8 mouse cellular contexts compared by ENCODE assay signal in genomic region chr12:56541068-56541467, GRCm38 (mm10). TPM values are rescaled to one million over a fixed set of nuclear protein-coding genes. Genes with fewer than 3 reads are reported as not detected.
DNase-seq lines count a peak whose midpoint lies in the region; ATAC-seq and TF ChIP-seq lines count a peak whose summit lies in the region.

No protein-coding gene starts in this region.

- 0 out of 2 replicates have a peak, but pooled peaks have one; percentile 37 for ATAC-seq in embryonic facial prominence, embryonic 14.5 days (ENCODE audit: low read depth)
- ATAC-seq in heart, embryonic 16.5 days (replicated peaks; ENCODE audit: extremely low read depth, insufficient read depth, low FRiP score) = no peak
- ATAC-seq in lung, postnatal 0 days = peak; percentile 39
- no peak for ATAC-seq in activated CD4-positive, CD25-positive, alpha-beta regulatory T cell, adult 4 months

- H3K9me3 ChIP-seq in ES-Bruce4 (replicated peaks; ENCODE audit: control insufficient read depth, insufficient read depth, low read length, poor library complexity, severe bottlenecking) = no peaks in the 10 kb centered on the region
- no peaks in the 10 kb centered on the region for H3K9me3 ChIP-seq in embryonic facial prominence, embryonic 14.5 days (ENCODE audit: control insufficient read depth, low read length)
- H3K9me3 ChIP-seq in heart, embryonic 16.5 days (replicated peaks; ENCODE audit: control insufficient read depth, low read length) = no peaks in the 10 kb centered on the region
- H3K9me3 ChIP-seq in lung, postnatal 0 days (ENCODE audit: low read length) = no peaks in the 10 kb centered on the region

- H3K36me3 ChIP-seq in ES-Bruce4 (ENCODE audit: control insufficient read depth, insufficient read depth, low read length, poor library complexity, severe bottlenecking) = no peaks in the 10 kb centered on the region
- no peaks in the 10 kb centered on the region for H3K36me3 ChIP-seq in embryonic facial prominence, embryonic 14.5 days (ENCODE audit: control insufficient read depth, insufficient read depth, low read length)
- no peaks in the 10 kb centered on the region for H3K36me3 ChIP-seq in heart, embryonic 16.5 days (ENCODE audit: control insufficient read depth, insufficient read depth)
- no peaks in the 10 kb centered on the region for H3K36me3 ChIP-seq in lung, postnatal 0 days (ENCODE audit: insufficient read depth, low read length)

- peak; percentile 65 for DNase-seq in embryonic facial prominence, embryonic 14.5 days (ENCODE audit: low spot score)
- DNase-seq in kidney, postnatal 4 days = peak; percentile 82 to 87
- peak; percentile 89 for DNase-seq in lung, postnatal 0 days (ENCODE audit: low spot score)
- DNase-seq in right cerebral cortex, adult 2 months (ENCODE audit: low spot score in 2 of 2) = peak; percentile 76 to 85

- TF ChIP-seq EP300 in ES-Bruce4 (IDR thresholded peaks at IDR 0.05; ENCODE audit: insufficient read depth, low read depth, low read length) = no peak
- TF ChIP-seq EP300 in lung, postnatal 0 days (IDR thresholded peaks at IDR 0.05) = 0 out of 2 replicates have a peak, but pooled peaks have one; percentile 21

- peaks cover 30% of the 10 kb centered on the region for H3K27me3 ChIP-seq in ES-Bruce4 (ENCODE audit: control insufficient read depth, insufficient read depth, low read length, poor library complexity, severe bottlenecking)
- H3K27me3 ChIP-seq in embryonic facial prominence, embryonic 14.5 days (replicated peaks; ENCODE audit: control insufficient read depth, insufficient read depth, low read length) = peaks cover 70% of the 10 kb centered on the region
- peaks cover 69% of the 10 kb centered on the region for H3K27me3 ChIP-seq in heart, embryonic 16.5 days (ENCODE audit: control insufficient read depth, insufficient read depth, low read length)
- H3K27me3 ChIP-seq in lung, postnatal 0 days (replicated peaks; ENCODE audit: insufficient read depth, low read length) = peaks cover 9% of the 10 kb centered on the region; the same call in 1 of the 2 replicates

- H3K27ac ChIP-seq in ES-Bruce4 (ENCODE audit: insufficient read depth, low read length) = no peak overlapping the region
- H3K27ac ChIP-seq in bone marrow, adult 2 months (ENCODE audit: control insufficient read depth, insufficient read depth, low read depth, low read length, poor library complexity) = no peak overlapping the region
- H3K27ac ChIP-seq in embryonic facial prominence, embryonic 14.5 days (replicated peaks; ENCODE audit: low read depth, low read length) = no peak overlapping the region
- no peak overlapping the region for H3K27ac ChIP-seq in heart, embryonic 16.5 days (ENCODE audit: low read length)
- no peak overlapping the region for H3K27ac ChIP-seq in lung, postnatal 0 days (ENCODE audit: low read length)

- H3K4me2 ChIP-seq in embryonic facial prominence, embryonic 14.5 days (ENCODE audit: low read depth, low read length) = peak overlapping the region; percentile 41
- peak overlapping the region; percentile 44; the same call in 1 of the 2 replicates for H3K4me2 ChIP-seq in heart, embryonic 16.5 days (ENCODE audit: low read depth, low read length)
- H3K4me2 ChIP-seq in lung, postnatal 0 days (replicated peaks; ENCODE audit: low read depth, low read length) = peak overlapping the region; percentile 27; the same call in 1 of the 2 replicates

- peak; percentile 84 for TF ChIP-seq CTCF in ES-Bruce4 (IDR thresholded peaks at IDR 0.05; ENCODE audit: low read depth, low read length)
- TF ChIP-seq CTCF in bone marrow, adult 2 months (IDR thresholded peaks at IDR 0.05; ENCODE audit: control insufficient read depth, insufficient read depth, low read length) = peak; percentile 58
- TF ChIP-seq CTCF in lung, postnatal 0 days (IDR thresholded peaks at IDR 0.05) = peak; percentile 80

- H3K4me3 ChIP-seq in ES-Bruce4 (ENCODE audit: low read depth, low read length) = no peak overlapping the region
- no peak overlapping the region for H3K4me3 ChIP-seq in bone marrow, adult 2 months (replicated peaks; ENCODE audit: control insufficient read depth, low read depth, low read length)
- peak overlapping the region; percentile 19; the same call in 1 of the 2 replicates for H3K4me3 ChIP-seq in embryonic facial prominence, embryonic 14.5 days (ENCODE audit: low read depth, low read length)
- H3K4me3 ChIP-seq in heart, embryonic 16.5 days (ENCODE audit: low read length) = peak overlapping the region; percentile 26
- H3K4me3 ChIP-seq in lung, postnatal 0 days (ENCODE audit: low read depth, low read length) = peak overlapping the region; percentile 2; the same call in 1 of the 2 replicates

- H3K9ac ChIP-seq in ES-Bruce4 (ENCODE audit: low read depth, poor library complexity, severe bottlenecking) = no peak overlapping the region
- no peak overlapping the region for H3K9ac ChIP-seq in embryonic facial prominence, embryonic 14.5 days (ENCODE audit: low read depth, low read length)
- no peak overlapping the region for H3K9ac ChIP-seq in heart, embryonic 16.5 days (ENCODE audit: low read length)
- no peak overlapping the region for H3K9ac ChIP-seq in lung, postnatal 0 days (replicated peaks; ENCODE audit: low read depth)

- no peaks in the 10 kb centered on the region for H3K4me1 ChIP-seq in ES-Bruce4 (ENCODE audit: control insufficient read depth, insufficient read depth, low read length)
- H3K4me1 ChIP-seq in bone marrow, adult 2 months (ENCODE audit: control insufficient read depth, insufficient read depth, low read length) = no peaks in the 10 kb centered on the region
- no peaks in the 10 kb centered on the region for H3K4me1 ChIP-seq in embryonic facial prominence, embryonic 14.5 days (ENCODE audit: control insufficient read depth, insufficient read depth, low read length)
- no peaks in the 10 kb centered on the region for H3K4me1 ChIP-seq in heart, embryonic 16.5 days (ENCODE audit: control insufficient read depth, insufficient read depth, low read length)
- no peaks in the 10 kb centered on the region for H3K4me1 ChIP-seq in lung, postnatal 0 days (ENCODE audit: insufficient read depth, low read depth, low read length)

- TF ChIP-seq POLR2A in ES-Bruce4 (IDR thresholded peaks at IDR 0.05; ENCODE audit: insufficient read depth, low read length) = no peak
- TF ChIP-seq POLR2A in bone marrow, adult 2 months (IDR thresholded peaks at IDR 0.05; ENCODE audit: borderline replicate concordance, control insufficient read depth, low read depth, low read length) = no peak

- WGBS in bone marrow, adult 2 months = 5% methylated on average over 14 of the region's 14 CpGs
- WGBS in embryonic facial prominence, embryonic 14.5 days = 1% methylated on average over 14 of the region's 14 CpGs
- WGBS in heart, embryonic 16.5 days = under 1% methylated on average over 14 of the region's 14 CpGs
- under 1% methylated on average over 14 of the region's 14 CpGs for WGBS in lung, postnatal 0 days

RNA-seq across cellular contexts. Expression of gene Nkx2-1, which starts 4.4 kb away (rescaled TPM):
- polyA plus RNA-seq in ES-Bruce4 (2011; ENCODE audit: insufficient read depth, insufficient read length, low read depth, missing spikeins) = not detected in 2 replicates
- not detected in 2 replicates for polyA plus RNA-seq in bone marrow, adult 2 months (2011; ENCODE audit: insufficient read depth, insufficient read length, low replicate concordance, missing spikeins)
- 0.73 and 0.99 TPM in 2 replicates for polyA plus RNA-seq in embryonic facial prominence, embryonic 14.5 days (2014; fragmentation: Nextera tagmentation; extraction: Ambion mirVana)
- polyA plus RNA-seq in heart, embryonic 16.5 days (2015; fragmentation: Nextera tagmentation; extraction: Ambion mirVana) = 1.1 and 8.1 TPM in 2 replicates
- 62.7 and 68.7 TPM in 2 replicates for polyA plus RNA-seq in lung, postnatal 0 days (2015; fragmentation: Nextera tagmentation; extraction: Ambion mirVana)
- polyA plus RNA-seq in activated CD4-positive, CD25-positive, alpha-beta regulatory T cell, adult 4 months (2017; shearing (Covaris generic)) = not detected

Comparison
In these comparisons a context has a peak if more than half of its experiments do, and no peak if none do; other contexts are left out.
1. H3K4me3 ChIP-seq: peak in embryonic facial prominence, embryonic 14.5 days (single experiment), heart, embryonic 16.5 days (single experiment) and lung, postnatal 0 days (single experiment); none in ES-Bruce4 (single experiment) and bone marrow, adult 2 months (single experiment).
2. ATAC-seq: peak in embryonic facial prominence, embryonic 14.5 days (single experiment) and lung, postnatal 0 days (single experiment); none in heart, embryonic 16.5 days (single experiment) and activated CD4-positive, CD25-positive, alpha-beta regulatory T cell, adult 4 months (single experiment).
3. Peak in every context shown above with its lines, with median percentiles within 50 percentile points of each other: CTCF ChIP-seq, DNase-seq and H3K4me2 ChIP-seq.